Mouse (Mus musculus) left cerebral cortex, adult 2 months (tissue): ENCODE data around the gene Rpgr. TPM values are rescaled to one million over a fixed set of nuclear protein-coding genes. Genes with fewer than 3 reads are reported as not detected.

Experiments used
- DNase-seq, 2 experiments: peaks; one replicate each; pipeline ENCODE4 v3.0.0; 2021 to 2022; ENCODE audit warnings: low spot score in 2 of 2, mixed read lengths in 1 of 2; ENCODE audit errors: extremely low spot score in 1 of 2
- H3K27ac ChIP-seq: fragments of 200-600 bp; 2 replicates; pipeline ENCODE4 v1.8.1; 2022
- H3K4me3 ChIP-seq: fragments of 200-600 bp; 2 replicates; pipeline ENCODE4 v1.8.1; 2022
- CTCF ChIP-seq: fragments of 200-600 bp; IDR thresholded peaks from 2 replicates; pipeline ENCODE4 v1.8.1; 2022; ENCODE audit warnings: antibody characterized with exemption, mild to moderate bottlenecking, moderate library complexity
- intact Hi-C: fragments of 180-260 bp; cut with DNase I; formaldehyde crosslinking; loops from one replicate; pipeline ENCODE4 v1.15.1; 2025
- long read RNA-seq, 2 experiments: library from polyadenylated mRNA; stranded (forward); transcript quantifications; one replicate each; pipeline ENCODE4 v2.0.0; 2021; ENCODE audit warnings: borderline mapping rate in 2 of 2
- total RNA-seq, 2 experiments: library from RNA; stranded (reverse); gene quantifications; 2 replicates each; pipeline ENCODE4 v1.2.3; 2021

The Rpgr gene
- total RNA-seq, result 10 to 100 TPM; 19.6 to 21.0 TPM
- long read RNA-seq, experiment 1, partial matches to known transcripts, result 0 of 3 reads
- long read RNA-seq, experiment 1, other reads (novel, unspliced or antisense), result 0 of 3 reads
- long read RNA-seq, experiment 2, transcript Rpgr-203 (17 exons, 2,926 nt), result major isoform, 6 of 10 reads
- long read RNA-seq, experiment 2, partial matches to known transcripts, result 0 of 10 reads
- long read RNA-seq, experiment 2, other reads (novel, unspliced or antisense), result 3 of 10 reads

GRCm38 (mm10) chrX:10216410-10216949, at the start of gene Rpgr:
Gene Rpgr, minus strand, starts transcription at chrX:10216920.
- Histone ChIP-seq H3K4me3 (peak within 1 kb of the TSS; percentile 52), H3K27ac (peak within 1 kb of the TSS; percentile 85)
- DNase-seq, result peak; percentile 76 to 86
- TF ChIP-seq CTCF, result peak; percentile 79
- intact Hi-C loops, result loop anchor here (1.0 to 5.0 kb wide), 2 partner anchors 271 to 388 kb away; partner anchors contain the start of gene Tspan7

GRCm38 (mm10) chrX:10258260-10258659, 41.5 kb upstream of the Rpgr start:
- Histone ChIP-seq H3K27ac (no peak overlapping the region), H3K4me3 (no peak overlapping the region)
- DNase-seq, result no peak
- TF ChIP-seq CTCF, result no peak
- intact Hi-C loops, result no loop called here

GRCm38 (mm10) chrX:10257774-10258173, 41.1 kb upstream of the Rpgr start:
- Histone ChIP-seq H3K27ac (no peak overlapping the region), H3K4me3 (no peak overlapping the region)
- DNase-seq, result no peak
- no peak for TF ChIP-seq CTCF
- intact Hi-C loops, result no loop called here

- Histone ChIP-seq H3K4me3 (no peak within 1 kb of the TSS), H3K27ac (no peak within 1 kb of the TSS)
- DNase-seq, result no peak
- TF ChIP-seq CTCF, result no peak
- intact Hi-C loops, result no loop called here
Observed at GRCm38 (mm10) chrX:10251852-10252504, 35.3 kb upstream of the Rpgr start, which contains the start of gene Otc. Gene Otc, plus strand, starts transcription at chrX:10252305.

GRCm38 (mm10) chrX:10251357-10251756, 34.6 kb upstream of the Rpgr start:
- TF ChIP-seq CTCF, result no peak
- H3K4me3 ChIP-seq, result no peak overlapping the region
- no peak for DNase-seq
- intact Hi-C loops, result no loop called here
- H3K27ac ChIP-seq, result no peak overlapping the region

GRCm38 (mm10) chrX:10243916-10244315, 27.2 kb upstream of the Rpgr start:
- no peak overlapping the region for H3K4me3 ChIP-seq
- intact Hi-C loops, result no loop called here
- DNase-seq, result no peak
- H3K27ac ChIP-seq, result no peak overlapping the region
- TF ChIP-seq CTCF, result no peak

GRCm38 (mm10) chrX:10239515-10239914, 22.8 kb upstream of the Rpgr start:
- DNase-seq, result no peak
- no peak overlapping the region for H3K4me3 ChIP-seq
- intact Hi-C loops, result no loop called here
- TF ChIP-seq CTCF, result no peak
- H3K27ac ChIP-seq, result no peak overlapping the region

GRCm38 (mm10) chrX:10234617-10235016, 17.9 kb upstream of the Rpgr start:
- DNase-seq, result no peak
- intact Hi-C loops, result no loop called here
- TF ChIP-seq CTCF, result no peak
- H3K4me3 ChIP-seq, result no peak overlapping the region
- H3K27ac ChIP-seq, result no peak overlapping the region

GRCm38 (mm10) chrX:10233051-10233450, 16.3 kb upstream of the Rpgr start:
- peak; percentile 53 for TF ChIP-seq CTCF
- Histone ChIP-seq H3K27ac (no peak overlapping the region), H3K4me3 (no peak overlapping the region)
- DNase-seq, result peak in 1 of 2 experiments; percentile 15
- intact Hi-C loops, result no loop called here

- no peak overlapping the region for H3K4me3 ChIP-seq
- H3K27ac ChIP-seq, result no peak overlapping the region
- intact Hi-C loops, result loop anchor here (5.0 kb wide), 1 partner anchor 268 kb away; the partner anchor contains the start of gene Tspan7
- no peak for TF ChIP-seq CTCF
- no peak for DNase-seq
Observed at GRCm38 (mm10) chrX:10219281-10219680, 2.6 kb upstream of the Rpgr start.

- H3K27ac ChIP-seq, result peak overlapping the region; percentile 85
- intact Hi-C loops, result loop anchor here (1.0 to 5.0 kb wide), 2 partner anchors 271 to 388 kb away; partner anchors contain the start of gene Tspan7
- no peak for DNase-seq
- TF ChIP-seq CTCF, result no peak
- peak overlapping the region; percentile 52 for H3K4me3 ChIP-seq
Observed at GRCm38 (mm10) chrX:10215972-10216371, 748 bp downstream of the Rpgr start.

- Histone ChIP-seq H3K27ac (no peak overlapping the region), H3K4me3 (no peak overlapping the region)
- intact Hi-C loops, result no loop called here
- no peak for DNase-seq
- no peak for TF ChIP-seq CTCF
Observed at GRCm38 (mm10) chrX:10205937-10206336, 10.8 kb downstream of the Rpgr start.
